Mouse (Mus musculus) C2C12 (cell line): ENCODE results near the gene 4930568D16Rik.

Experiments used
- CEBPB ChIP-seq: IDR thresholded peaks from one replicate; pipeline ENCODE4 v1.6.1; 2011; ENCODE audit warnings: low read depth, mild to moderate bottlenecking, control low read depth, moderate library complexity
- CTCF ChIP-seq: IDR thresholded peaks from one replicate; pipeline ENCODE4 v1.5.1; 2011; ENCODE audit not compliant: control insufficient read depth, insufficient read depth, insufficient read length
- FOSL1 ChIP-seq: IDR thresholded peaks from one replicate; pipeline ENCODE4 v1.8.0; 2011; ENCODE audit warnings: mild to moderate bottlenecking, low read length; ENCODE audit not compliant: poor library complexity, insufficient read depth, severe bottlenecking
- MAX ChIP-seq: IDR thresholded peaks from one replicate; pipeline ENCODE4 v1.6.1; 2011; ENCODE audit warnings: mild to moderate bottlenecking, control low read depth
- MYOD1 ChIP-seq: IDR thresholded peaks from one replicate; pipeline ENCODE4 v1.6.1; 2011; ENCODE audit warnings: low read depth; ENCODE audit not compliant: control insufficient read depth, insufficient read length
- MYOG ChIP-seq: IDR thresholded peaks from one replicate; pipeline ENCODE4 v1.6.1; 2011; ENCODE audit not compliant: control insufficient read depth, insufficient read length; ENCODE audit errors: extremely low read depth
- USF1 ChIP-seq: IDR thresholded peaks from one replicate; pipeline ENCODE4 v1.6.1; 2011; ENCODE audit warnings: low read depth, mild to moderate bottlenecking, control low read depth, moderate library complexity

DNA sequence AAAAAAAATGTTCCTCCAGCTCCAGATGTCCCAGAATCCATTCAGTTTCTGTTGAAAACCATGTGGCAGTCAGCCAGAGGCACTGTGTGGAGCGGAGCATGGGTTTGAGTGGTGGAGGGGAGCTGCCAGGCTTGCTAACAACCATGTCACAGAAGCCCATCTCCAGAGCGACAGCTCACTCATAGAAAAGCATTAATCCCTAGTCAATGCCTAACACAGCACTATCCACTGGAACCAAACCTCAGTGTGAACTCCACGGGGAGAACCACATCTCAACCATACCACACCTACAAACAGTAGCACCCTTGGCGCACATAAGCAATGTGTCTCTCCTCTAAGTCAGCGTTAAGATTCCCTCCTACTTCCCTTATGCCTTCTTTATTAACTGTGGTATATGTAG, 29.6 kb upstream of the 4930568D16Rik start, which contains the start of gene 4930402F06Rik:
- TF ChIP-seq FOSL1 (no peak), MYOD1 (no peak), CTCF (no peak), MAX (no peak), CEBPB (no peak), USF1 (no peak), MYOG (no peak)
